Mouse (Mus musculus): ENCODE data around the gene Txnrd1.
A peak's percentile ranks its signal among the peaks of the same experiment; 100 is the strongest.

Txnrd1 gene

DNA sequence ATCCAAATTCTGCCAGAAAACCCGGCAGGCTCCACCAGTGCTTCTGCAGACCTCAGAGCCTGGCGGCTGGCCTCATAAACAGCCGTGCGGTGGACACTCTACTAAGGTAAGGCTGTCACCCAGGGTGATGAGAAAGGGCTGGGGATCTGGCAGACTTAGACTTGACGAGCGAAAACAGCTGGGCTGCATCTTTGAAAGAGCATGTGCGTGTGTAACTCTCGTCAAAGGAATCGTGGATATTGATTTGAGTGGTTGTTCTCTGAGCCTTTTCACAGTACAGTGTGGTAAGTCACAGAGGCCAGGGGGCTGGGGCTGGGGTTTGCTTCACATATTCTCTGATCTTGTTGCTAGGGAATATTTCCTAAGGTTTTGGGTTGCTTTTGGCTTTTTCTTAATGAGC lies at the start of gene Txnrd1:
Txnrd1 (plus strand) TSS at position 26 of the 400 bp plus-strand sequence.
- no peak for DNase-seq (ENCODE audit: low read depth, low spot score)

GRCm38 (mm10) chr10:82789181-82789580 lies 44.6 kb upstream of the Txnrd1 start:
- no peak for DNase-seq (ENCODE audit: low read depth, low spot score)

GRCm38 (mm10) chr10:82790504-82790903 lies 43.2 kb upstream of the Txnrd1 start:
- no peak for DNase-seq (ENCODE audit: low read depth, low spot score)

DNA sequence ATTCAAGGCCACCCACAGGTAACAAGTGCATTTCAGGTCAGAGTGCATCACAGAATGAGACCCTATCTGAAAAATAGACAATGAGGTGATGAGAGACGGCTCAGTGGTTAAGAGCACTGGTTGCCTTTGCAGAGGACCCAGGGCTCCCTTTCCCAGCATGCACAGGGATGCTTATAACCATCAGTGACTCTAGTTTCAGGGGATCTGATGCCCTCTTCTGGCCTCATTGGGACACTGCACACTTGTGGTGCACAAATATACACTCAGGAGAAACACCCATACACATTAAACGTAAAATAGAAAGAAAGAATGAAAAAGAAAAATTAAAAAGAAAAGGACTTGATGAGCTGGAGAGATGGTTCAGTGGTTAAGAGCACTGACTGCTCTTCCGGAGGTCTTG lies 42.0 kb upstream of the Txnrd1 start:
- DNase-seq (ENCODE audit: low read depth, low spot score), result no peak

- no peak for DNase-seq (ENCODE audit: low read depth, low spot score)
Measured at GRCm38 (mm10) chr10:82792311-82792710, 41.4 kb upstream of the Txnrd1 start.

DNA sequence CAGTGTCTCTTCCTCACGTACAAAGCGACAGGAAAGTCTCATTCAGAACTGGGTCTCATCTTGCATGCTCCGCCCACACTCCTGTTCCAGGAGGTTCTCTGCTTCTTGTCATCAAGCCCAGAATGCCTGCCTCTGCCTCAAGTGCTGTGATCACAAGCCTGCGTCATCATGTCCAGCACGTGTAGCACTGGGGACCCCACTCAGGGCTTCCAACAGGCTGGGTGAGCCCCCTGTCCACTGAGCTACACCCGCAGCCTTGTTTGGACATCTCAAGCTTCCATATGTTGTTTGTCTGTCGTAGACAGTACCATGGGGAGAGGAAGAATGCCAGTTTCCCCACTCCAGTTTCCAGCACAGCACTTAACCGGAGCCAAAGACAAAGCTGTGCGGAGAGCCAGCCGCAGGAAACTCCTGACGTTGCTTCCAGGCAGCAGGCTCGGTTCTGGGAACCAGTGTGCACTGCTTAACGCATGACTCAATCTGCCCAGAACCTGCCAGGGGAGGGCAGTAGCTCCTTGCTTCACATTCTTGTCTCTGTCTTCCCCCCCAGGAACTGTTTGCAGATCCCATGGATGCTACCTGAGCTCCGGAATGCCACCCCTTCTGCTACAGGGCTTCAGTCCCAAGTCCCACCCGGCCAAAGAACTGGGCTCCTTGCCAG lies 38.5 kb upstream of the Txnrd1 start:
- DNase-seq (ENCODE audit: low read depth, low spot score), result peak; percentile 37

DNA sequence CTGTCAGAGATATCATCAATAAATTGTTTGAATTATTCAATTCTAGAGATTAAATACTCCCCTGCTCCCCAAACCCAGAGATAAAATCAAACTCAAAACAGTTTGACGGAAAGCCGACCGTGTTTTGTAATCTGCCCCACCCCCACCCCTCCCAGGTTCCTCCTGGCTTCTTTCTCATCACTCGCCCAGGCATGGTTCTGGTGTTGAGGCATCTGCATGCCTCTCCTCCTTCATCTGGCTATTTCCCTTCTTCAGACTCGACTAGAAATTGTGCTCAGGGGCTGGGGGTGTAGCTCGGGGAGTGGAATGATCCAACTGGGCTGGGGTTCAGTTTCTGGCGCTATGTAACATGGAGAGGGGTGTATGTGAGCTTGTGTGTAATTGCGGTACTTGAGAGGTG lies 38.0 kb upstream of the Txnrd1 start:
- DNase-seq (ENCODE audit: low read depth, low spot score), result peak; percentile 35

DNA sequence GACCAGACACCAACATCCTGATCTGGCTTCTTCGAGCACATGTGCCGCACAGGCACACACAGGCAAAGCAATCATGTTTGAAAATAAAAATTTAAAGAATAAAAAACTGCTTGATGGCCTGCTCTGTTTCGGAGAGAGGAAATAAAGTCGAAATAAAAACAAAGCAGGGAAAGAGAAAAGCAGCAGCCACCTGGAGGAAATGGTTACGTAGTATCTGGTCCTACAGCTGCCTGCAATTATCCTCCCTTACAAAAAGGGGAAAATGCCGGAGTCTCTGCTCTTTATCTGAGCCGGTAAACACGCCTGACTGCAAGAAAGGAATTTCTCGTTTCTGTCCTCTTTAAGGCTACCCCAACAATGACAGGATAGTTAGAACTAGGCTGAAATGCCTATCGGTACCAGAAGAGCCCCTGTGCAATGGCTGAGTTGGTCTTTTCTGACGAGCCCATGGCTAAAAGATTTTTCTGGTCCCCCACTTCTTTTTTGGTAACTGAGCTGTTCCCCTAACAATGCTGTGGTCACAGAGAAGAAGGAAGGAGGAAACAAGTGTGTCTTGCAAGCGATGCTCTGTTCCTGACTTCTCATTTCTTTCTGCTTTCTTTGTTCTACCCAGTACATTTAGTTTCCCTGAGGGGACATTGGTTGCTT lies 37.2 kb upstream of the Txnrd1 start:
- peak; percentile 76 for DNase-seq (ENCODE audit: low read depth, low spot score)

- no peak for DNase-seq (ENCODE audit: low read depth, low spot score)
Measured at GRCm38 (mm10) chr10:82797119-82797491, 36.6 kb upstream of the Txnrd1 start.

DNA sequence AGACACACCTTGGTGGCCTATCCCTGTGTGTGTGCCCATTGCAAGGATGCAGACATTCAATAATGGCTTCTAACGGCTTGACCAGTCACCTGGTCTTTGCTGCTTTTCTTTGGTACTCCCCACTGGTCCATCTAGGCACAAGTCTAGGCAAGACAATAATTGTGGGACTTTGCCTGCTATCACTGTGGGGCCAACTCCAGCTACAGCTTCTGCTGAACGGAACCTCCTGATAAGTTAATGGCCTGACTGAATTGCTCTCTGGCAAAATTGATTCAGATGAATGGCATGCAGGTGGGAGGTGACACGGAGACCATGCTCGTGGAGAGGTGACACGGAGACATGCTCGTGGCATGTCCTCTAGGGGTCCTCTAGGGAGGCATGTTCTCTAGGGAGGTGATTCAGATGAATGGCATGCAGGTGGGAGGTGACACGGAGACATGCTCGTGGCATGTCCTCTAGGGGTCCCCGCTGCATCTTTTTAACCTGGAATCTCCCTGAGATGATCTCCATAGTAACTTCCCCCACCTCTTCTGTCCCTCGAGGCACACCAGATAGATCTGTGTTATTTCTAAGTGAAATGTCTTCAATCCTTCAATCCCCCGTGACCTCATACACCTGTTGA lies 35.3 kb upstream of the Txnrd1 start:
- peak; percentile 60 for DNase-seq (ENCODE audit: low read depth, low spot score)

- no peak for DNase-seq (ENCODE audit: low read depth, low spot score)
Measured at GRCm38 (mm10) chr10:82800094-82800493, 33.7 kb upstream of the Txnrd1 start.

DNA sequence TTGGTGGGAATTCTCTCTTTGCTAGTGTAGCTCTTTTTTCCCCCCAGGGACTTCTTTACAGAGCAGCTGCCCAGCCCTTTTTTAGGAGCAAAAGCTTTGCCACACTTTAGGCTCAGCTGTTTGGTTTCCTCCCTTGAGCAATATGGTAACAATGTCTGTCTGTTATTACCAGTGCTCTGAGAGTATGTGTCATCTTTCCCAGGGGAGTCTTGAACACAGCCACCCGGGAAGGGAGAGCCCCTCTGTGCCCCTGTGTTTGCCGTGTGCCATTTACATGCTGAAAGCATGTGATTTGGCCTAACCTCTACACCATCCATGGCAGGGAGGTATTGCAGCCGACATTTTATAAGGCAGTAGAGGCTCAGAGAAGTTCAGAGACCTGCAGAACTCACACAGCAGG lies 29.4 kb upstream of the Txnrd1 start:
- DNase-seq (ENCODE audit: low read depth, low spot score), result no peak

GRCm38 (mm10) chr10:82805111-82805510 lies 28.6 kb upstream of the Txnrd1 start:
- no peak for DNase-seq (ENCODE audit: low read depth, low spot score)

DNA sequence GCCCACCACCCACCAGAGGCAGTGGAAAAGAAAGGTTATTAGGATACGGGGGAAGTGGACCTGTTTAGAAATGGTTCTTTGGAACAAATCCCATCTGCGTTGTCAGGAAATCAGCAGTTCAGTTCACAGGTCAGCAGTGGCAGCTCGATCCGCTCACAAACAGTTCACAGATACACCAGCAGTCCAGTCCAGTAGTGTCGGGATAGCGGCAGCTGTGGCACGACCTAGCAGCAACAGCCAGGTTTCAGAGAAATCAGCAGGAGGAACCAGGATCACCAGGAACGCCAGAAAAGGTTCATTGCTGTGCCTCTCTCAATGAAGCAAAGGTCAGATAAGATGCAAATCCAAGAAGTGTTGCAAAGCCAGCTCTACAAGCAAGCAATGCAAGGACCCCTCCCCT lies 27.3 kb upstream of the Txnrd1 start:
- DNase-seq (ENCODE audit: low read depth, low spot score), result no peak

- no peak for DNase-seq (ENCODE audit: low read depth, low spot score)
Measured at GRCm38 (mm10) chr10:82807238-82807637, 26.5 kb upstream of the Txnrd1 start.

DNA sequence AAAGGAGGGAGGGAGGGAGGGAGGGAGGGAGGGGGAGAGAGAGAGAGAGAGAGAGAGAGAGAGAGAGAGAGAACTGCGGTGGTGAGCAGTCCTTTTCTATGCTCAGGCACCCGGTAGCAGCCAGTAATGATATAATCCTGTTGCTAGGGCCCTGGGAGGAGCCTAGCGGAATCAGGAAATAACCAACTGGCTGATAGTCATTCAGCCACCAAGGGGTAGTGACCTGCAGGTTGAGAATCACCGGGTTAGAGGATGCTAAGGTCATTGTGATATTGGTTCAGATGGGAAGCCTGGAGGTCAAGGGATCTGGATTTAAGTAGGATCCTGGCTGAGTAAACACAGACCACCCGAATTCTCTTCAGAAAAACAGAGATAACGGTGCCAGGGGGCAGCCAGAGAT lies 25.6 kb upstream of the Txnrd1 start:
- no peak for DNase-seq (ENCODE audit: low read depth, low spot score)

- no peak for DNase-seq (ENCODE audit: low read depth, low spot score)
Measured at GRCm38 (mm10) chr10:82808891-82809290, 24.9 kb upstream of the Txnrd1 start.

DNA sequence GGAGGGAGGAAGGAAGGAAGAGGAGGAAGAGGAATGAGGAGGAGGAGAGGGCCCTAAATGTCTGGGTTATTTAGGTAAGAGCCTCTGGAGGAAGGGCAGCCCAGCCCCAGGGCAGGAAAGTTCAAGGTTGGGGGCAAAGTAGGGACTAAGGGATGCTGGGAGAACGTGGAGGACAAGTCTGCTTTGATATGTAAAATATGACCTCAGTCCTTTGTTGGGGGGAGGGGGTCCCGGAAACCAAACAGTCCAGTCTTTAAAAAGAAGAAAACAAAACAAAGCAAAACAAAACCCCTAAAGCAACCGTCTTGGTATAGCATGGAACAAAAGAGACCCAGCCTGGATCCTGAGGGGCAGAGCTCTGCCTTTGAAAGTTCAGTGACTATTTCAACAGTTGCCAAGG lies 24.4 kb upstream of the Txnrd1 start:
- no peak for DNase-seq (ENCODE audit: low read depth, low spot score)

DNA sequence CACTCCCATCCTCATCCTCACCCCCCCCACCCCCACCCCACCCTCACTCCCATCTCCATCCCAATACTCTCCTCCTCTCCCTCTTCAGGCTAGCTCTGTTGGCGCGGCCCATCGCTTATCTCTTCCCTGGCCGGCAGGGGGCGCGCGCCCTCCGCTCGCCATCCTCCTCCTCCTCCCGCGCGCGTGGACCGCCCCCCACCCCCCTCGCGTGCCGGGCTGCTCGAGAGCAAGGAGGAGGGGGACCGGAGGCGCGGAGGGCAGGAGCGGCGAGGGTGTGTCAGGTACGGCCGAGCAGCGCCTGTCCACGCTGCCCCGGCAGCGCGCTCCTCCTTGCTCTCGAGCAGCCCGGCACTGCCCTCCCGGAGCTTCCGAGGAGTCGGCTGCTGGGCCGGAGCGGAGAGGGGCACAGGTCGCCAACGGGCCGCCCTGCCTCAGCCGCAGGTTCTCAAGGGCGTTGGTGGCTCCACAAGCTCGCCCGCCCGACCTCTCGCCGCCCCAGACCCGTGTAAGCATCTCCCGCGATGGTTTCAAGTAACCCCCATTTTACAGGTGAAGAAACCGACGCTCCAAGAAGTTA lies 21.8 kb upstream of the Txnrd1 start:
- DNase-seq (ENCODE audit: low read depth, low spot score), result peak; percentile 81

- DNase-seq (ENCODE audit: low read depth, low spot score), result peak; percentile 57
Measured at GRCm38 (mm10) chr10:82814096-82814970, 19.4 kb upstream of the Txnrd1 start.

DNA sequence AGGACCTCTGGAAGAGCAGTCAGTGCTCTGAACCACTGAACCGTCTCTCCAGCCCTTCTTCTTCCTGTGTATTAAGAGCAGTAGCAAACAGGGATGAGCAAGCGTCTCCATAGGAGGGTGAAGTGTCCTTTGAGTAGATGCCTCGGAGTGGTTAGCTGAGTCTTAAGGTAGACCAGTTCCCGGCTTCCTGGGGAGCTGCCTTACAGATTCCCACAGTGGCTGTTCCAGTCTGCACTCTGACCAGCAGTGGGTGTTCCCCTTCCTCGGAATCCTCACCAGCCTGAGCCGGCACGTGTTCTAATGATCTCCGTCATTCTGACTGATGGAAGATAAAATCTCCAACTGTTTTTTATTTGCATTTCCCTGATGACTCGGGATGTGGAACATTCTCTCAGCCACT lies 17.3 kb upstream of the Txnrd1 start:
- no peak for DNase-seq (ENCODE audit: low read depth, low spot score)

- DNase-seq (ENCODE audit: low read depth, low spot score), result no peak
Measured at GRCm38 (mm10) chr10:82817514-82817913, 16.2 kb upstream of the Txnrd1 start.
